Mouse (Mus musculus): Measurements from ENCODE around the gene Hmgcr. TPM values are rescaled to one million over a fixed set of nuclear protein-coding genes. Genes with fewer than 3 reads are reported as not detected.

The Hmgcr gene
- polyA plus RNA-seq (2011; ENCODE audit: insufficient read depth, insufficient read length, low replicate concordance, missing spikeins) = 12.8 and 16.2 TPM in 2 replicates

GRCm38 (mm10) chr13:96670406-96671077 is at the start of gene Hmgcr:
Gene Hmgcr, minus strand, starts transcription at chr13:96670936.
- WGBS = under 1% methylated on average over 70 of the region's 70 CpGs
- H3K4me1 ChIP-seq (ENCODE audit: control insufficient read depth, insufficient read depth, low read length) = no peaks in the 10 kb centered on the region; the same call in 1 of the 2 replicates
- peak within 1 kb of the TSS; percentile 84 for H3K27ac ChIP-seq (ENCODE audit: control insufficient read depth, insufficient read depth, low read depth, low read length, poor library complexity)
- peak within 1 kb of the TSS; percentile 95 for H3K4me3 ChIP-seq (replicated peaks; ENCODE audit: control insufficient read depth, low read depth, low read length)
- TF ChIP-seq CTCF (IDR thresholded peaks at IDR 0.05; ENCODE audit: control insufficient read depth, insufficient read depth, low read length) (no peak), POLR2A (IDR thresholded peaks at IDR 0.05; ENCODE audit: borderline replicate concordance, control insufficient read depth, low read depth, low read length) (peak; percentile 96)

- 48% methylated on average over 2 of the region's 2 CpGs for WGBS
- H3K4me3 ChIP-seq (replicated peaks; ENCODE audit: control insufficient read depth, low read depth, low read length) = no peak overlapping the region
- H3K27ac ChIP-seq (ENCODE audit: control insufficient read depth, insufficient read depth, low read depth, low read length, poor library complexity) = no peak overlapping the region
- TF ChIP-seq POLR2A (IDR thresholded peaks at IDR 0.05; ENCODE audit: borderline replicate concordance, control insufficient read depth, low read depth, low read length) (no peak), CTCF (IDR thresholded peaks at IDR 0.05; ENCODE audit: control insufficient read depth, insufficient read depth, low read length) (no peak)
- H3K4me1 ChIP-seq (ENCODE audit: control insufficient read depth, insufficient read depth, low read length) = no peaks in the 10 kb centered on the region
Measured at GRCm38 (mm10) chr13:96720003-96720402, 49.3 kb upstream of the Hmgcr start.

- Histone ChIP-seq H3K4me3 (replicated peaks; ENCODE audit: control insufficient read depth, low read depth, low read length) (no peak overlapping the region), H3K27ac (ENCODE audit: control insufficient read depth, insufficient read depth, low read depth, low read length, poor library complexity) (no peak overlapping the region), H3K4me1 (ENCODE audit: control insufficient read depth, insufficient read depth, low read length) (no peaks in the 10 kb centered on the region)
- TF ChIP-seq CTCF (IDR thresholded peaks at IDR 0.05; ENCODE audit: control insufficient read depth, insufficient read depth, low read length) (no peak), POLR2A (IDR thresholded peaks at IDR 0.05; ENCODE audit: borderline replicate concordance, control insufficient read depth, low read depth, low read length) (no peak)
- WGBS = 52% methylated on average over 1 of the region's 1 CpGs
Measured at GRCm38 (mm10) chr13:96717821-96718220, 47.1 kb upstream of the Hmgcr start.

GRCm38 (mm10) chr13:96716311-96716710 is 45.6 kb upstream of the Hmgcr start:
- Histone ChIP-seq H3K4me3 (replicated peaks; ENCODE audit: control insufficient read depth, low read depth, low read length) (no peak overlapping the region), H3K4me1 (ENCODE audit: control insufficient read depth, insufficient read depth, low read length) (no peaks in the 10 kb centered on the region), H3K27ac (ENCODE audit: control insufficient read depth, insufficient read depth, low read depth, low read length, poor library complexity) (no peak overlapping the region)
- WGBS = 82% methylated on average over 2 of the region's 2 CpGs
- TF ChIP-seq CTCF (IDR thresholded peaks at IDR 0.05; ENCODE audit: control insufficient read depth, insufficient read depth, low read length) (no peak), POLR2A (IDR thresholded peaks at IDR 0.05; ENCODE audit: borderline replicate concordance, control insufficient read depth, low read depth, low read length) (no peak)

- Histone ChIP-seq H3K4me3 (replicated peaks; ENCODE audit: control insufficient read depth, low read depth, low read length) (no peak overlapping the region), H3K4me1 (ENCODE audit: control insufficient read depth, insufficient read depth, low read length) (no peaks in the 10 kb centered on the region; the same call in 1 of the 2 replicates), H3K27ac (ENCODE audit: control insufficient read depth, insufficient read depth, low read depth, low read length, poor library complexity) (no peak overlapping the region)
- WGBS = 65% methylated on average over 8 of the region's 8 CpGs
- TF ChIP-seq POLR2A (IDR thresholded peaks at IDR 0.05; ENCODE audit: borderline replicate concordance, control insufficient read depth, low read depth, low read length) (no peak), CTCF (IDR thresholded peaks at IDR 0.05; ENCODE audit: control insufficient read depth, insufficient read depth, low read length) (no peak)
Measured at GRCm38 (mm10) chr13:96709269-96710233, 38.8 kb upstream of the Hmgcr start.

- WGBS = 81% methylated on average over 9 of the region's 9 CpGs
- Histone ChIP-seq H3K4me1 (ENCODE audit: control insufficient read depth, insufficient read depth, low read length) (peaks cover 2% of the 10 kb centered on the region; the same call in 1 of the 2 replicates), H3K4me3 (replicated peaks; ENCODE audit: control insufficient read depth, low read depth, low read length) (no peak overlapping the region), H3K27ac (ENCODE audit: control insufficient read depth, insufficient read depth, low read depth, low read length, poor library complexity) (no peak overlapping the region)
- TF ChIP-seq POLR2A (IDR thresholded peaks at IDR 0.05; ENCODE audit: borderline replicate concordance, control insufficient read depth, low read depth, low read length) (no peak), CTCF (IDR thresholded peaks at IDR 0.05; ENCODE audit: control insufficient read depth, insufficient read depth, low read length) (no peak)
Measured at GRCm38 (mm10) chr13:96702567-96703278, 32.0 kb upstream of the Hmgcr start.

GRCm38 (mm10) chr13:96697805-96698586 is 27.3 kb upstream of the Hmgcr start:
- H3K4me3 ChIP-seq (replicated peaks; ENCODE audit: control insufficient read depth, low read depth, low read length) = peak overlapping the region; percentile 56
- TF ChIP-seq POLR2A (IDR thresholded peaks at IDR 0.05; ENCODE audit: borderline replicate concordance, control insufficient read depth, low read depth, low read length) = no peak
- no peak for TF ChIP-seq CTCF (IDR thresholded peaks at IDR 0.05; ENCODE audit: control insufficient read depth, insufficient read depth, low read length)

More at GRCm38 (mm10) chr13:96697805-96698586, 27.3 kb upstream of the Hmgcr start:
- Histone ChIP-seq H3K27ac (ENCODE audit: control insufficient read depth, insufficient read depth, low read depth, low read length, poor library complexity) (peak overlapping the region; percentile 80), H3K4me1 (ENCODE audit: control insufficient read depth, insufficient read depth, low read length) (peaks cover 2% of the 10 kb centered on the region; the same call in 1 of the 2 replicates)
- WGBS = 13% methylated on average over 8 of the region's 8 CpGs
